Mouse (Mus musculus): ENCODE measurements at regions not wholly inside any gene's neighbourhood (a gene's known extent, or its start where the extent isn't known, plus 50 kb on each side); places are given as distances from the start of the nearest gene placed in this dataset.

GRCm38 (mm10) chr16:78490245-78490644 lies 86.3 kb downstream of the D16Ertd472e start:
- in situ Hi-C loops (cut with MboI; ENCODE audit: unreplicated experiment in 2 of 2), result no loop called here

- in situ Hi-C loops (cut with MboI; ENCODE audit: unreplicated experiment in 2 of 2), result no loop called here
Observed at GRCm38 (mm10) chr16:78489604-78490003, 86.9 kb downstream of the D16Ertd472e start.

- in situ Hi-C loops (cut with MboI; ENCODE audit: unreplicated experiment in 2 of 2), result no loop called here
Observed at GRCm38 (mm10) chr16:78486531-78486930, 90.0 kb downstream of the D16Ertd472e start.

GRCm38 (mm10) chr16:78484319-78484718 lies 92.2 kb downstream of the D16Ertd472e start:
- in situ Hi-C loops (cut with MboI; ENCODE audit: unreplicated experiment in 2 of 2), result no loop called here

- in situ Hi-C loops (cut with MboI; ENCODE audit: unreplicated experiment in 2 of 2), result no loop called here
Observed at GRCm38 (mm10) chr16:78481571-78481970, 94.9 kb downstream of the D16Ertd472e start.

- in situ Hi-C loops (cut with MboI; ENCODE audit: unreplicated experiment in 2 of 2), result no loop called here
Observed at GRCm38 (mm10) chr16:78481065-78481464, 95.4 kb downstream of the D16Ertd472e start.

- in situ Hi-C loops (cut with MboI; ENCODE audit: unreplicated experiment in 2 of 2), result no loop called here
Observed at GRCm38 (mm10) chr16:78480261-78480660, 96.2 kb downstream of the D16Ertd472e start.

GRCm38 (mm10) chr16:78473456-78473855 lies 96.5 kb upstream of the Btg3 start:
- in situ Hi-C loops (cut with MboI; ENCODE audit: unreplicated experiment in 2 of 2), result no loop called here

GRCm38 (mm10) chr16:78459996-78460395 lies 83.0 kb upstream of the Btg3 start:
- in situ Hi-C loops (cut with MboI; ENCODE audit: unreplicated experiment in 2 of 2), result loop anchor here in 1 of 2 experiments (5.0 kb wide), 1 partner anchor 167 kb away; no protein-coding TSS in a partner anchor

- in situ Hi-C loops (cut with MboI; ENCODE audit: unreplicated experiment in 2 of 2), result loop anchor here in 1 of 2 experiments (5.0 kb wide), 1 partner anchor 170 kb away; no protein-coding TSS in a partner anchor
Observed at GRCm38 (mm10) chr16:78457731-78458151, 80.7 kb upstream of the Btg3 start.

GRCm38 (mm10) chr16:78456345-78456744 lies 79.4 kb upstream of the Btg3 start:
- in situ Hi-C loops (cut with MboI; ENCODE audit: unreplicated experiment in 2 of 2), result loop anchor here in 1 of 2 experiments (5.0 kb wide), 1 partner anchor 171 kb away; no protein-coding TSS in a partner anchor

GRCm38 (mm10) chr16:78454509-78454908 lies 77.5 kb upstream of the Btg3 start:
- in situ Hi-C loops (cut with MboI; ENCODE audit: unreplicated experiment in 2 of 2), result loop anchor here in 1 of 2 experiments (5.0 kb wide), 1 partner anchor 168 kb away; no protein-coding TSS in a partner anchor

- in situ Hi-C loops (cut with MboI; ENCODE audit: unreplicated experiment in 2 of 2), result loop anchor here in 1 of 2 experiments (5.0 kb wide), 1 partner anchor 170 kb away; no protein-coding TSS in a partner anchor
Observed at GRCm38 (mm10) chr16:78452303-78452702, 75.3 kb upstream of the Btg3 start.

GRCm38 (mm10) chr16:78451750-78452149 lies 74.8 kb upstream of the Btg3 start:
- in situ Hi-C loops (cut with MboI; ENCODE audit: unreplicated experiment in 2 of 2), result loop anchor here in 1 of 2 experiments (5.0 kb wide), 1 partner anchor 171 kb away; no protein-coding TSS in a partner anchor

- in situ Hi-C loops (cut with MboI; ENCODE audit: unreplicated experiment in 2 of 2), result loop anchor here in 1 of 2 experiments (5.0 kb wide), 1 partner anchor 171 kb away; no protein-coding TSS in a partner anchor
Observed at GRCm38 (mm10) chr16:78451251-78451650, 74.3 kb upstream of the Btg3 start.

- in situ Hi-C loops (cut with MboI; ENCODE audit: unreplicated experiment in 2 of 2), result loop anchor here in 1 of 2 experiments (25.0 kb wide), 1 partner anchor 513 kb away; no protein-coding TSS in a partner anchor
Observed at GRCm38 (mm10) chr16:78449231-78449630, 72.2 kb upstream of the Btg3 start.

GRCm38 (mm10) chr16:78443262-78443661 lies 66.3 kb upstream of the Btg3 start:
- in situ Hi-C loops (cut with MboI; ENCODE audit: unreplicated experiment in 2 of 2), result loop anchor here in 1 of 2 experiments (25.0 kb wide), 1 partner anchor 519 kb away; no protein-coding TSS in a partner anchor

- in situ Hi-C loops (cut with MboI; ENCODE audit: unreplicated experiment in 2 of 2), result loop anchor here in 1 of 2 experiments (25.0 kb wide), 1 partner anchor 519 kb away; no protein-coding TSS in a partner anchor
Observed at GRCm38 (mm10) chr16:78442830-78443229, 65.8 kb upstream of the Btg3 start.

- in situ Hi-C loops (cut with MboI; ENCODE audit: unreplicated experiment in 2 of 2), result loop anchor here in 1 of 2 experiments (25.0 kb wide), 1 partner anchor 520 kb away; no protein-coding TSS in a partner anchor
Observed at GRCm38 (mm10) chr16:78441961-78442360, 65.0 kb upstream of the Btg3 start.

GRCm38 (mm10) chr16:78435707-78436106 lies 58.7 kb upstream of the Btg3 start:
- in situ Hi-C loops (cut with MboI; ENCODE audit: unreplicated experiment in 2 of 2), result loop anchor here (5.0 to 25.0 kb wide), 3 partner anchors 231 to 527 kb away; no protein-coding TSS in a partner anchor

- in situ Hi-C loops (cut with MboI; ENCODE audit: unreplicated experiment in 2 of 2), result loop anchor here in 1 of 2 experiments (25.0 kb wide), 1 partner anchor 535 kb away; no protein-coding TSS in a partner anchor
Observed at GRCm38 (mm10) chr16:78427470-78428041, 50.6 kb upstream of the Btg3 start.
